Mouse (Mus musculus) cortical plate, adult 2 months (tissue): Measurements from ENCODE around the gene Nfe2l3.

Source experiments
- CTCF ChIP-seq: fragments of 200-500 bp; IDR thresholded peaks from 2 replicates; pipeline ENCODE4 v1.5.1; 2011; ENCODE audit warnings: mild to moderate bottlenecking, control low read depth, low read length; ENCODE audit not compliant: insufficient read depth; ENCODE audit errors: extremely low read depth
- POLR2A ChIP-seq: fragments of 200-500 bp; IDR thresholded peaks from 2 replicates; pipeline ENCODE4 v1.6.1; 2011; ENCODE audit warnings: mild to moderate bottlenecking, low read length, control low read depth; ENCODE audit not compliant: insufficient read depth; ENCODE audit errors: extremely low read depth

DNA sequence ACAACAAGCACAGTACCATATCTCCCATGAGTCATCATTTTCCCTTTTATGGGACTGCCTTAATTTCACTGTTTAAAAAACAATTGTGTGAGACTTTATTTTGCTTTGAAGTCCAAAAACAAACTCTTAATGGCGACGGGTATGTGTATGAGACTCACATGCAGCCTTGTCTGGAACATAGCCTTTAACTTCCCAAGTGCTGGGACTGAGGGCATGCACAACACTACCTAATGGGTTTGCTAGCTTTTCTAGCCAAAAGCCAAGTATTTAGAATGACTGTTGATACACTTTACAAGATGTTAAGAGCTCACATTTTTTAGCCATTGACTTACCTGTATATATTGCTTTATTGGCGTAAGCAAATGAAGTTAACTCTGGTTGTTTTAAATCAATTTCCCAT, 27.9 kb downstream of the Nfe2l3 start:
- no peak for TF ChIP-seq POLR2A
- no peak for TF ChIP-seq CTCF
